Mouse (Mus musculus) stomach, embryonic 16.5 days (tissue): Measurements from ENCODE around the gene Mybpc3. TPM values are rescaled to one million over a fixed set of nuclear protein-coding genes. Genes with fewer than 3 reads are reported as not detected.

Experiments used
- ATAC-seq: fragments of 200-750 bp; cut with Nextera tagmentation; 2 replicates; pipeline ENCODE4 v1.8.0; 2017; ENCODE audit warnings: moderate number of reproducible peaks, moderate TSS enrichment; ENCODE audit not compliant: insufficient read depth, low FRiP score
- H3K27ac ChIP-seq: fragments of 300-500 bp; sonication (generic); 2 replicates; pipeline ENCODE4 v1.5.1; 2014; ENCODE audit warnings: low read length
- H3K27me3 ChIP-seq: fragments of 300-500 bp; sonication (generic); 2 replicates; pipeline ENCODE4 v1.6.1; 2014; ENCODE audit warnings: low read length, control low read depth, mixed read lengths; ENCODE audit not compliant: control insufficient read depth, insufficient read depth
- H3K36me3 ChIP-seq: fragments of 300-500 bp; sonication (generic); 2 replicates; pipeline ENCODE4 v1.6.1; 2014; ENCODE audit warnings: low read length; ENCODE audit not compliant: control insufficient read depth, insufficient read depth
- H3K4me1 ChIP-seq: fragments of 300-500 bp; sonication (generic); 2 replicates; pipeline ENCODE4 v1.6.1; 2014; ENCODE audit warnings: low read length, control low read depth, mixed read lengths; ENCODE audit not compliant: control insufficient read depth, insufficient read depth
- H3K4me2 ChIP-seq: fragments of 300-500 bp; sonication (generic); 2 replicates; pipeline ENCODE4 v1.6.1; 2014; ENCODE audit warnings: low read depth, low read length, mixed read lengths
- H3K4me3 ChIP-seq: fragments of 300-500 bp; sonication (generic); replicated peaks from 2 replicates; pipeline ENCODE4 v1.5.1; 2014; ENCODE audit warnings: mild to moderate bottlenecking, low read length
- H3K9ac ChIP-seq: fragments of 300-500 bp; sonication (generic); 2 replicates; pipeline ENCODE4 v1.6.1; 2014; ENCODE audit warnings: low read length
- H3K9me3 ChIP-seq: fragments of 300-500 bp; sonication (generic); replicated peaks from 2 replicates; pipeline ENCODE4 v1.6.1; 2016; ENCODE audit warnings: low read length, control low read depth; ENCODE audit not compliant: control insufficient read depth
- WGBS: fragments of 180-500 bp; shearing (Covaris S2); extraction: QIAGEN DNeasy Blood & Tissue Kit; methylation state at CpG from one replicate; pipeline ENCODE4 v1.1.7; 2014; 5-methylcytosine and 5-hydroxymethylcytosine counted together
- polyA plus RNA-seq: library from polyadenylated mRNA; unstranded; fragments of >200 nt; fragmentation: Nextera tagmentation; extraction: Ambion mirVana; gene quantifications from 2 replicates; pipeline ENCODE4 v1.2.1, GENCODE M21; 2015

Gene Mybpc3
- polyA plus RNA-seq, 1 experiment from 2014 or later = 0.54 TPM

GRCm38 (mm10) chr2:91078314-91079025 is 39.5 kb upstream of the Mybpc3 start:
- Histone ChIP-seq H3K4me3 (peak overlapping the region; percentile 56), H3K4me2 (peak overlapping the region; percentile 98), H3K9me3 (no peaks in the 10 kb centered on the region), H3K36me3 (no peaks in the 10 kb centered on the region), H3K4me1 (no peaks in the 10 kb centered on the region), H3K27me3 (no peaks in the 10 kb centered on the region), H3K9ac (peak overlapping the region; percentile 82), H3K27ac (no peak overlapping the region)
- under 1% methylated on average over 36 of the region's 36 CpGs for WGBS
- ATAC-seq = peak; percentile 61

- Histone ChIP-seq H3K9ac (peak overlapping the region; percentile 82), H3K27me3 (no peaks in the 10 kb centered on the region), H3K9me3 (no peaks in the 10 kb centered on the region), H3K36me3 (no peaks in the 10 kb centered on the region), H3K4me2 (peak overlapping the region; percentile 98), H3K4me3 (peak overlapping the region; percentile 56), H3K4me1 (no peaks in the 10 kb centered on the region), H3K27ac (no peak overlapping the region)
- 28% methylated on average over 5 of the region's 5 CpGs for WGBS
- ATAC-seq = no peak
These were observed 38.9 kb upstream of the Mybpc3 start for GRCm38 (mm10) chr2:91079026-91079384.

- WGBS = 66% methylated on average over 8 of the region's 8 CpGs
- no peak overlapping the region for H3K27ac ChIP-seq
- H3K27me3 ChIP-seq = no peaks in the 10 kb centered on the region
- no peak overlapping the region for H3K4me3 ChIP-seq
- no peak for ATAC-seq
- H3K4me1 ChIP-seq = no peaks in the 10 kb centered on the region
- no peaks in the 10 kb centered on the region for H3K9me3 ChIP-seq
- no peak overlapping the region for H3K9ac ChIP-seq
- no peak overlapping the region for H3K4me2 ChIP-seq
- H3K36me3 ChIP-seq = no peaks in the 10 kb centered on the region
These were observed 37.0 kb upstream of the Mybpc3 start for GRCm38 (mm10) chr2:91080784-91081513.

GRCm38 (mm10) chr2:91081775-91082695 is 35.9 kb upstream of the Mybpc3 start, which contains the start of gene Spi1:
TSS of gene Spi1 (plus strand) at chr2:91082390.
- WGBS = 75% methylated on average over 13 of the region's 13 CpGs
- Histone ChIP-seq H3K9ac (no peak within 1 kb of the TSS), H3K4me2 (no peak within 1 kb of the TSS), H3K9me3 (no peaks in the 10 kb centered on the region), H3K4me1 (no peaks in the 10 kb centered on the region), H3K4me3 (no peak within 1 kb of the TSS), H3K36me3 (no peaks in the 10 kb centered on the region), H3K27me3 (no peaks in the 10 kb centered on the region), H3K27ac (peak within 1 kb of the TSS; percentile 28; the same call in 1 of the 2 replicates)
- no peak for ATAC-seq

- no peaks in the 10 kb centered on the region for H3K27me3 ChIP-seq
- WGBS = 66% methylated on average over 11 of the region's 11 CpGs
- no peaks in the 10 kb centered on the region for H3K9me3 ChIP-seq
- H3K9ac ChIP-seq = no peak overlapping the region
- ATAC-seq = no peak
- no peak overlapping the region for H3K4me2 ChIP-seq
- no peak overlapping the region for H3K4me3 ChIP-seq
- H3K4me1 ChIP-seq = no peaks in the 10 kb centered on the region
- H3K36me3 ChIP-seq = no peaks in the 10 kb centered on the region
- H3K27ac ChIP-seq = peak overlapping the region; percentile 28; the same call in 1 of the 2 replicates
These were observed 35.1 kb upstream of the Mybpc3 start for GRCm38 (mm10) chr2:91082844-91083243.

- 43% methylated on average over 1 of the region's 1 CpGs for WGBS
These were observed 34.5 kb upstream of the Mybpc3 start for GRCm38 (mm10) chr2:91083366-91083940.

GRCm38 (mm10) chr2:91084179-91084820 is 33.6 kb upstream of the Mybpc3 start:
- H3K9ac ChIP-seq = no peak overlapping the region
- H3K36me3 ChIP-seq = no peaks in the 10 kb centered on the region
- ATAC-seq = no peak
- no peak overlapping the region for H3K27ac ChIP-seq
- H3K4me1 ChIP-seq = no peaks in the 10 kb centered on the region
- H3K9me3 ChIP-seq = no peaks in the 10 kb centered on the region
- 80% methylated on average over 15 of the region's 15 CpGs for WGBS
- no peak overlapping the region for H3K4me3 ChIP-seq
- H3K4me2 ChIP-seq = no peak overlapping the region
- no peaks in the 10 kb centered on the region for H3K27me3 ChIP-seq

More at GRCm38 (mm10) chr2:91083366-91083940, 34.5 kb upstream of the Mybpc3 start:
- no peaks in the 10 kb centered on the region for H3K36me3 ChIP-seq
- no peaks in the 10 kb centered on the region for H3K27me3 ChIP-seq
- H3K4me2 ChIP-seq = no peak overlapping the region
- H3K9ac ChIP-seq = no peak overlapping the region
- peak overlapping the region; percentile 28; the same call in 1 of the 2 replicates for H3K27ac ChIP-seq
- no peak for ATAC-seq
- H3K9me3 ChIP-seq = no peaks in the 10 kb centered on the region
- no peak overlapping the region for H3K4me3 ChIP-seq
- H3K4me1 ChIP-seq = no peaks in the 10 kb centered on the region
